Mouse (Mus musculus): Measurements from ENCODE around the gene Adipor2. TPM values are rescaled to one million over a fixed set of nuclear protein-coding genes. Genes with fewer than 3 reads are reported as not detected.

Gene Adipor2
- polyA plus RNA-seq, 1 experiment: 32.5 TPM

GRCm38 (mm10) chr6:119421001-119421400, 3.5 kb upstream of the Adipor2 start:
- no peak for DNase-seq (ENCODE audit: extremely low spot score in 1 of 2, low spot score in 1 of 2)

GRCm38 (mm10) chr6:119420357-119420756, 2.9 kb upstream of the Adipor2 start:
- DNase-seq (ENCODE audit: extremely low spot score in 1 of 2, low spot score in 1 of 2): no peak

- DNase-seq (ENCODE audit: extremely low spot score in 1 of 2, low spot score in 1 of 2): no peak
Measured at GRCm38 (mm10) chr6:119419412-119419811, 1.9 kb upstream of the Adipor2 start.

DNA sequence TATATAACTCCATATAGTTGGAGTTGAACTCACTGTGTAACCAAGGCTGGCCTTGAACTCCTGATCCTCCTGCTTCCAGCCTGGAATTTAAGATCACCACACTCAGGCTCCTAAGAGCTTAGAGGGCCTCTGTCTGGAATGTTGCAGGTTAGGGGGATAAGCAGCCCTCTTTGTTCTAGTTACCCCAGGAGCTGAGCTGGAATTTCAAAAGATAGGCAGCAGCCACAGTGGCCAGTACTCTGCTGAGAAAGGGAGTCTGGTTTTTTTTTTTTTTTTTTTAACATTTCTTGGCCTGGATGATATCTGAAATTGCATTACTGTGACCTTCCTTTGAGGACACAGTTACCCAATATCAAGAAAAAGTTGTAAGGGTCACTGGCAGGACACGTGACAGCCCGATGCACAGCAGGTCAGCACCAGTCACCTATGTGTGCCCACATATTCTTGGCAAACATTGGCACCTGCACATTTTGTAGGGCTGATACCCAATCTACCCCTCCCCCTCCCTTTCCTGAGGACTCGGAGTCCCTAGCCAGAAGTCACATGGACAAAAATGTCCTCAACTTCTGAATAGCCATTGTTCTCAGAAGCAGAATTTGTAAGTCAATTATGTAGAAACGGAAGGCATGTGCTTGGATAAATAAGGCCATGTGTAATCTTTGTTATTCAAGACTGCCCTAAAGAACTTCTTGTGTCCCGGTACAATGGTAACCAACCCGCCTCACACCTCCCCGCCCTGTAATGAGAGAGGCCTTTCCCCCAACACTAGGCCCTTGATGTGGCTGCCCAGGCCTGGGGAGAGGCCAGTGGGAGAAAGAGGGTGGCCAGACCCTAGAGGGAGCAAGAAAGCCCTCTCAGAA, 1.1 kb upstream of the Adipor2 start:
- DNase-seq (ENCODE audit: extremely low spot score in 1 of 2, low spot score in 1 of 2): peak; percentile 25 to 57

DNA sequence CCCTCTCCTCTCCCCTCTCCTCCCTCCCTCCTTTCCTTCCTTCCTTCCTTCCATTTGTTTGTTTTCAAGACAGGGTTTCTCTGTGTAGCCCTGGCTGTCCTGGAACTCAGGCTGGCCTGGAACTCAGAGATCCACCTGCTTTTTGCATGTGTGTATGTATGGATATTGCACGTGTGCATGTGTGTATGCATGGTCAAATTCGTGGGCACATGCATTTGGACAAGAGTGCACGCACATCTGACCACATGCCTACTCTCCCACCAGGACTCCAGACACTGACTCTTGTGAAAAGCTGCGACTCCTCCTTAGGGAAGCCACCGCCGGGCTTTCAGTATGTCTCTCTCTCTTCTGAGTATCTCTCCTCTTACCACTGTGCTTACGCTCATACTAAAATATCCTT, 317 bp upstream of the Adipor2 start:
- DNase-seq (ENCODE audit: extremely low spot score in 1 of 2, low spot score in 1 of 2): no peak

DNA sequence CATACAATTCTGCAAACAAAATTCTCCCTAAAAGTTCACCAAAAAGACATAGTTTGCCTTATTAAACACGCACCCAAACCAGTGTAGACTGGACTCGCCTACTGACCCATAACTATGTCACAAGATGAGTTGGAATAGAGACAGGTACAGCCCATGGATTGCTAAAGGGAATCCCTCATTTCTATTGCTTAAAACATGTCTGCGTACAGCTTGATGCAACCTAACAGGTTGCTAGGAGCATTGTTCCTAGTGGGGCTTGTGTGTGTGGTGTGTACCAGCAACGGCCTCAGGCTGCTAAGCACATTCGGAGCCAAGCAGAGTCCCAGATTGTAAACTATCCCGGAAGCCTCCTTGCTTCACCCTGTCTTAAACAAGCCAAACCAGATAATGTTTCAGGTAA, 861 bp downstream of the Adipor2 start:
- no peak for DNase-seq (ENCODE audit: extremely low spot score in 1 of 2, low spot score in 1 of 2)

DNA sequence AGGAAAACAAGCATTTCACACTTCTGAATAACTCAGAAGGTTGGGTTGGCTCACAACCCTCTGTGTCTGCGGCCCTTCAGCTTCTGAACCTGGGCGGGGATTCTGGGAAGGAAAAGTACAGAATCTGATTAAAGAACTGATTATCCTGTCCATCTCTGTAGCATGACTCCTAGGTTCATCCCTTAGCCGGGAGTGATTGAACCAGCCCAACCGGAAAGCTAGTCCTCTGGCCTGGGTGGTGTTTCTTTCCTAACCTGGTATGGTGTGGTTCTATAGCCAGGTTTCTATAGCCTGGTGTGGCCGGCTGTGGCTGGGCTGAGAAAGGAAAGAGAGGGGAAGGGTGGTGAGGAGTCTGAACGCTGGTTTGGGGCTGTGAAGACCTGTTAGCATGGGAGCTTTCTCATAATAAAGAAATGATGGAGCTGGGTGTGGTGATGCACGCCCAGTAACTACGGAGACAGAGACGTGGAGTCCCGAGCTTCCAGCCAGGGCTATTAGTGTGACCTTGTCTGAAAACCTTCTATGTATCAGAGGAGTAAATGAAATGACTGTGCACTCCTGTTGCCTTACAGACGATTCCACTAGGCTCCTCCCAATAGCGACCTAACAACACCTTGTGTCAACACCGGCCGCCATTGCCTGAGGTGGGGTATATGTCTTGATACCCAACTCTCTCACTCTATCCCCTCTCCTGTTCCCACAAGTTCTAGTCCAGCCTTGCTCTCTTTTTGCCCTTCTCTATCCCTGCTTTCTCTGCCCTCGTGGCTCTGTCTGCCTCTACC, 3.1 kb downstream of the Adipor2 start:
- DNase-seq (ENCODE audit: extremely low spot score in 1 of 2, low spot score in 1 of 2): no peak

DNA sequence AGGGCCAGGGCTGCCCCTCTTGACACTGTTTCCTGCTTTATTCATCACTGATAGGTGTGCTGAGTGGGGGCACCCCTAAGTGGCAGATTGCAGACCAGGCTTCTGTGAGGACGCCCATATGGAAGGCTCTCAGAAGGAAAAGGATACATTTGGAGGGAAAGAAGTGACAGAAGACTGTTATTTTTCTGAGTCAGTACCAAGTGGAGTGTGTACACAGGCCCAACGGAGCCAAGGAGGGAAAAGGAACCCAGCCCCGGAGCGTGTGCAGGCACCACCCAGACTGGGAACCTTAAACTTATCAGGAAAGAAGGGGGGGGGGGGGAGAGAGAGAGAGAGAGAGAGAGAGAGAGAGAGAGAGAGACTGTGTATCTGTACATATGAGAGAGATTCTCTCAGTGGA, 4.9 kb downstream of the Adipor2 start:
- DNase-seq (ENCODE audit: extremely low spot score in 1 of 2, low spot score in 1 of 2): no peak

- DNase-seq (ENCODE audit: extremely low spot score in 1 of 2, low spot score in 1 of 2): no peak
Measured at GRCm38 (mm10) chr6:119411511-119411910, 6.0 kb downstream of the Adipor2 start.

- no peak for DNase-seq (ENCODE audit: extremely low spot score in 1 of 2, low spot score in 1 of 2)
Measured at GRCm38 (mm10) chr6:119409766-119410165, 7.7 kb downstream of the Adipor2 start.

DNA sequence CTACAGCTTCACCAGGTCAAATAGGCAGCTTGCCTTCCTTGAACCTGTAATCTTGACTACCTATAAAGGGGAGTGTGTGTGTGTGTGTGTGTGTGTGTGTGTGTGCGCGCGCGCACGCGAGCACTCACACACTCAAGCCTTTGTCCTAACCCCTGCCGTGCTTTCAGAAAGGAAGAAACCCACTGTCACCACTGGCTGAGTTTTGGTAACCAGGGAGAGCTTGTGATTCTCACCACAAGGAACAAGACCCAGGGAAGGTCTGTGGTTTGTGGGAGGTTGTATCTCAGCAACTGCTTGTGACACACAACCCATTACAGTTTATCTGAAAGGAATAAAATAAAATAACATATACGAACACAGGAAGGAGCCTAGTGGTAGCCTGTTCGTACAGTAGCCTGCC, 8.9 kb downstream of the Adipor2 start:
- no peak for DNase-seq (ENCODE audit: extremely low spot score in 1 of 2, low spot score in 1 of 2)

- DNase-seq (ENCODE audit: extremely low spot score in 1 of 2, low spot score in 1 of 2): no peak
Measured at GRCm38 (mm10) chr6:119407818-119408217, 9.7 kb downstream of the Adipor2 start.

DNA sequence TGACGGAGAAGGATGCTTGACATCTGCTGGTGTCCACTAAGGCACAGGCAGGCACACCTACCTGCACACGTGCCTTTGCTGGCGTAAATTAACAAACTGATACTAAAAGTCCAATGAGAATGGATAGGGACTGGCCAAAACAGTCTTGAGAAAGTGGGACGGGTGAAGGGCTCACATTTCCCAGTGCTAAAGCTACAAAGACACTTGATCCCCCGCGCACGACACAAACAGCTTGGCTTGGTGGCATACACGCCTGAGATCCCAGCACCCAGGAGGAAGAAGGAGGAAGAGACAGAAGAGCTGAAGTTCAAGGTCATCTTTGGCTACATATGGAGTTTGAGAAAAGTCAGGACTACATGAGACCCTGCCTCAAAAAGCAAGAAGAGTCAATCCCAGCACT, 11.0 kb downstream of the Adipor2 start:
- DNase-seq (ENCODE audit: extremely low spot score in 1 of 2, low spot score in 1 of 2): no peak

GRCm38 (mm10) chr6:119405310-119405709, 12.2 kb downstream of the Adipor2 start:
- DNase-seq (ENCODE audit: extremely low spot score in 1 of 2, low spot score in 1 of 2): no peak

GRCm38 (mm10) chr6:119404854-119405253, 12.7 kb downstream of the Adipor2 start:
- no peak for DNase-seq (ENCODE audit: extremely low spot score in 1 of 2, low spot score in 1 of 2)

GRCm38 (mm10) chr6:119402976-119403375, 14.5 kb downstream of the Adipor2 start:
- no peak for DNase-seq (ENCODE audit: extremely low spot score in 1 of 2, low spot score in 1 of 2)

DNA sequence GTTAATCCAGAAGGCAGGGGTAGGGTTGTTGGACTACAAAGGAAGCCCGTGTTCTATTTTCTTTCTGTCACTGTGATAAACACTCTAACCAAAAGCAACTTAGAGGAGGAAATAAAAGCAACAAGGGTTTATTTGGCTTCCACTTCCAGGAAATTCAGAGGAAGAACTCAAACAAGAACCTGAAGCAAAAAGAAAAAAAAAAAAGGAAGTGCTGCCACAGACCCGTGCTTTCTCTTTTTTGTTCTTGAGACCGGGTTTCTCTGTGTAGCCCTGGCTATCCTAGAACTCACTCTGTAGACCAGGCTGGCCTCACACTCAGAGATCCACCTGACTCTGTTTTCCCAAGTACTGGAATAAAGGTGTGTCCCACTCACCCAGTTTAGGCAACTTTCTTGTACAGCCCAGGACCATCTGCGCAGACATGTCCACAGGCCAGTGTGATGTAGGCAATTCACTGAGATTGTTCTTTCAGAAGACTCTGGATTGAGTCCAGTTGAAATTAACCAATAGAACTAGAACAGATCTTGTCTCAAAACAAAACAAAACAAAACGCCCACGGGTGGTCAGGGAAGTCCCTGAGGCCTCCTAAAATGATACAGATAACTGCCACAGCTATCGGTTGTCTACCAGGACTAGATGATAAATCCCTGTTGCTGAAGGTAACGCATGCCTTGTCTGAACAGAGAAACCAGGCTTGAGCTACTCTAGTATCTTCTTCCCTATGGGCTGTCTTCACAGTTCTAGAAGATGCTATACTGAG, 15.8 kb downstream of the Adipor2 start:
- DNase-seq (ENCODE audit: extremely low spot score in 1 of 2, low spot score in 1 of 2): no peak

DNA sequence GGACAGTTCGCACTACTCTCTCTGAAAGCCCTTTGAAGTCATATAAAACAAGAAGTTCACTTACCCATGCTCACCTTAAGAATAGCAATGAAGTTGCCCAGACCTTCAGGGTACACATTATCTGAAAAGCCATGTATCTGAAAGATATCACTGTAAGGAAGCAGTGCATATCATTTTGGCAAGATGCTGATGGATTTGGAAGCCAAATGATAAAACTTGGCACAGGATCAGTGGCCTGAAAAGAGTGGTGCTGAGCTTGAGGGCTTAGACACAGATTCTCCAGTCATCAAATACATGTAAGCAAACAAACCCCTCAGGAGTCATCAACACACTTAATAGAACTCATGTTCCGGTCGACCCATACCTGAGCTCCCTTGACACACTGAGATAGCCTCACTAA, 16.9 kb downstream of the Adipor2 start:
- no peak for DNase-seq (ENCODE audit: extremely low spot score in 1 of 2, low spot score in 1 of 2)

GRCm38 (mm10) chr6:119399371-119399770, 18.1 kb downstream of the Adipor2 start:
- no peak for DNase-seq (ENCODE audit: extremely low spot score in 1 of 2, low spot score in 1 of 2)

DNA sequence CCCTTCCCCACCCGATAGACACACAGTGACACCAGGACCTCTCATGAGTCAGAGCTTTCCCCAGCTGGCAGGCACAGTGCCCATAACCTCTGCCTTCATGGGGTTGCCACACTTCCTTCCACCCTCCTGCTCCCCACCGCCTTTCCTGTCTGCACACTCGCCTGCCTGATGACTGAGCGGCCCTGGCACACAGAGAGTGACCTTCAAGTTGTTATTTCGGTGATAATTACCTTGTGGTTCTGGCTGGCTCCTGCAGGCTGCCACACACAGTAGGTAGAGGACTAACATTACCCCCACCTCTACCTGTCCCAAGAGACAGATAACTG, 21.2 kb downstream of the Adipor2 start:
- DNase-seq (ENCODE audit: extremely low spot score in 1 of 2, low spot score in 1 of 2): no peak
